Mouse (Mus musculus) kidney, postnatal 0 days (tissue): ENCODE data around the gene Exosc5. TPM values are rescaled to one million over a fixed set of nuclear protein-coding genes. Genes with fewer than 3 reads are reported as not detected.

Experiments used
- ATAC-seq: fragments of 200-750 bp; cut with Nextera tagmentation; replicated peaks from 2 replicates; pipeline ENCODE4 v1.8.0; 2017; ENCODE audit warnings: low read depth, moderate number of reproducible peaks, moderate TSS enrichment, moderate library complexity; ENCODE audit not compliant: low FRiP score
- DNase-seq: peaks from one replicate; pipeline ENCODE4 v3.0.0-alpha.2; 2016; ENCODE audit warnings: low spot score
- H3K27ac ChIP-seq: fragments of 300-500 bp; sonication (generic); 2 replicates; pipeline ENCODE4 v1.5.1; 2014; ENCODE audit warnings: mild to moderate bottlenecking
- H3K27me3 ChIP-seq: fragments of 300-500 bp; sonication (generic); 2 replicates; pipeline ENCODE4 v1.6.1; 2014; ENCODE audit warnings: low read length, mixed read lengths; ENCODE audit not compliant: insufficient read depth
- H3K36me3 ChIP-seq: fragments of 300-500 bp; sonication (generic); 2 replicates; pipeline ENCODE4 v1.6.1; 2014; ENCODE audit warnings: low read length, mixed read lengths; ENCODE audit not compliant: insufficient read depth
- H3K4me1 ChIP-seq: fragments of 300-500 bp; sonication (generic); replicated peaks from 2 replicates; pipeline ENCODE4 v1.6.1; 2014; ENCODE audit warnings: antibody characterized with exemption, low read length, mixed read lengths; ENCODE audit not compliant: insufficient read depth
- H3K4me2 ChIP-seq: fragments of 300-500 bp; sonication (generic); 2 replicates; pipeline ENCODE4 v1.6.1; 2014; ENCODE audit warnings: mild to moderate bottlenecking, low read length, moderate library complexity, mixed read lengths
- H3K4me3 ChIP-seq: fragments of 300-500 bp; sonication (generic); replicated peaks from 2 replicates; pipeline ENCODE4 v1.5.1; 2014; ENCODE audit warnings: low read depth, low read length
- H3K9ac ChIP-seq: fragments of 300-500 bp; sonication (generic); 2 replicates; pipeline ENCODE4 v1.6.1; 2014; ENCODE audit warnings: low read depth, low read length
- H3K9me3 ChIP-seq: fragments of 300-500 bp; sonication (generic); replicated peaks from 2 replicates; pipeline ENCODE4 v1.6.1; 2016; ENCODE audit warnings: low read length, inconsistent platforms, mixed read lengths
- CTCF ChIP-seq: IDR thresholded peaks from 2 replicates; pipeline ENCODE4 v1.5.1; 2016; ENCODE audit warnings: antibody characterized with exemption, low read depth, mild to moderate bottlenecking, moderate library complexity
- WGBS: fragments of 180-500 bp; shearing (Covaris S2); extraction: QIAGEN DNeasy Blood & Tissue Kit; methylation state at CpG from one replicate; pipeline ENCODE4 v1.1.7; 2014; 5-methylcytosine and 5-hydroxymethylcytosine counted together
- polyA plus RNA-seq: library from polyadenylated mRNA; unstranded; fragments of >200 nt; fragmentation: Nextera tagmentation; extraction: Ambion mirVana; gene quantifications from 2 replicates; pipeline ENCODE4 v1.2.1, GENCODE M21; 2015

Exosc5 gene
- polyA plus RNA-seq, 1 experiment from 2014 or later: 76.8 TPM

DNA sequence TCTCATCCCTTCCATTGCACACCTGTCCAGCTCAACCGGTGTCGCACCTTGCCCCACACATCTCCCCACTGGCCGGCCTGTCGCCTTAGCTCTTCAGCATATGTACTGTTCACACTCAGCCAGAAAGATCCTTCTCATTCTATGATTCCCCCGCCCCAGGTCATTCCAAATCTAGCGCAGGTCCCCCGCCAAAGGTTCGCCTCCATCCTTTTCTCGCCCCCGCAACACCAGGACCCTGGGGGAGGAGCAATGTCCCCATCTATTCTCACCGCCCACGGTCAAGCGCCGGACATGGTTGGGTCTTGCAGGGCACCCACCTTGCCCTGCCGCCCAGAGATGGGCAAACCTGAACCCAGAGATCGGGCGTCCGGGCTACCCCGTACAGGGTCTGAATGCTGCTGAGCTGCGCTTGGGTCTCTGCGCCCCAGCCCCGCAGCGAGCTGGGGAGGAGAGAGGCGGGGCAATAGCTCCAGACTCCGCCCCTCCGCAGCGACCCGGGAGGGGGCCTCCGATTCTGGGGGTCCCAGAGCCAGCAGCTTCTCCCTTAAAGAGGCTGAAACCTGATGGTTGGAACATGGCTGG is 15.8 kb downstream of the Exosc5 start, which contains the start of gene Tmem91:
Gene Tmem91, minus strand, starts transcription at position 448 of the 582 bp plus-strand sequence.
- DNase-seq: no peak
- Histone ChIP-seq H3K4me2 (peak within 1 kb of the TSS; percentile 58), H3K4me3 (peak within 1 kb of the TSS; percentile 27), H3K36me3 (no peaks in the 10 kb centered on the region), H3K27ac (no peak within 1 kb of the TSS), H3K27me3 (no peaks in the 10 kb centered on the region), H3K9me3 (no peaks in the 10 kb centered on the region), H3K4me1 (no peaks in the 10 kb centered on the region), H3K9ac (peak within 1 kb of the TSS; percentile 23; the same call in 1 of the 2 replicates)
- 4% methylated on average over 29 of the region's 29 CpGs for WGBS
- no peak for ATAC-seq
- TF ChIP-seq CTCF: no peak

DNA sequence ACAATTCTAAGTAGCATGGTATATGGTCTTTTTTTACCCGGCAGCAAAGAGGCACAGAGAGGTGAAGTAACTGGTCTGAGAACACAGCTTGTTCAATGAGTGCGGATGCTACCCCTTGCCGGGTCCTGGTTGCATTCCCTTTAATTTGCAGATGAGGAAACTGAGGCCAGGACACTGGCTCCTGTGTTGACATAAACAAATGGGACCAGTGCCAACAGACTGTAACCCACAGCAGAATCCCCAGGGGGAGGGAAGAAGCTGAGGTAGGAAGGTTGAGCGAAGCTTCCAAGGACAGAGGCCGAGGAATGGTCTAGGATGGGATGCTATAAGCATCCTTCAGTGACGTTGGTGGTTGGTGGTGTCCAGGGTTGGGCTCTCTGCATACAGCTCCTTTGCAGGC is 16.4 kb downstream of the Exosc5 start:
- Histone ChIP-seq H3K9ac (no peak overlapping the region), H3K27me3 (no peaks in the 10 kb centered on the region), H3K4me3 (peak overlapping the region; percentile 27; the same call in 1 of the 2 replicates)

DNA sequence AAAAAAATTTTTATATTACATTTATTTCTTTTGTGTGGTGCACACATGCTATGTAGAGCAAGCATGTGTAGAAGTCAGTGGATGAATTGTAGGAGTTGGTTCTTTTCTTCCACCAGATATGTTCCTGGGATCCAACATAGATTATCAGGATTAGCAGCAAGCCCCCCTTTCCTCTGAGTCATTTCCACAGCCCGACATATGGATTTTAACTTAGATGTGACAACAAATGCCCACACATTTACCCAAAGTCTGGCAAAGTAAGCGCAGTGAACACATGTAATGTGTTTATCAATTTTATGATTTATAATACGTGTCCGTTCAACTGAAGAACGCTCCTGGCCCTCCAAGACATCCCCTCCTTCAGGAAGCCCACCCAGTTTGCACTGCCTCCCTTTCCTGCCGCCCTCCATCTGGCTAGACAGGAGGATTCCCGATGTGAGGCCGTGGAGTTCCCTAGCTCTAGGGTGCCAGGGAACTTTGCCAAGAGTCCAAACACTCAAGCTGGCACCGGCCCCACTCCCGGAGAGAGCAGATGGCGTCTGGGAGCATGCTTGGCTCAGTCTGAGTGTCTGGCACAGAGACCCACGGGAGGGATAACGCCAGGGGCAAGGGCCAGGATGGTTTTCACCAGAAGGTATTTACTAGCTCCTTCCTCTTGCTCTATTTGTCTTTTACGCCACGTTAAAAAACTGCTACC is 17.3 kb downstream of the Exosc5 start:
- TF ChIP-seq CTCF: no peak
- no peak for ATAC-seq
- Histone ChIP-seq H3K36me3 (no peaks in the 10 kb centered on the region), H3K9ac (no peak overlapping the region), H3K4me1 (0 out of 2 replicates have a peak, but pooled peaks cover 2% of the 10 kb centered on the region), H3K27me3 (no peaks in the 10 kb centered on the region), H3K27ac (no peak overlapping the region), H3K4me3 (no peak overlapping the region), H3K9me3 (no peaks in the 10 kb centered on the region), H3K4me2 (no peak overlapping the region)
- DNase-seq: no peak
- WGBS: 62% methylated on average over 15 of the region's 15 CpGs

More for the DNA sequence above, 16.4 kb downstream of the Exosc5 start:
- Histone ChIP-seq H3K4me1 (no peaks in the 10 kb centered on the region), H3K4me2 (no peak overlapping the region; the same call in 1 of the 2 replicates), H3K36me3 (no peaks in the 10 kb centered on the region), H3K27ac (no peak overlapping the region), H3K9me3 (no peaks in the 10 kb centered on the region)
- ATAC-seq (no peak), DNase-seq (no peak)
- TF ChIP-seq CTCF: no peak
- WGBS: 50% methylated on average over 6 of the region's 6 CpGs

DNA sequence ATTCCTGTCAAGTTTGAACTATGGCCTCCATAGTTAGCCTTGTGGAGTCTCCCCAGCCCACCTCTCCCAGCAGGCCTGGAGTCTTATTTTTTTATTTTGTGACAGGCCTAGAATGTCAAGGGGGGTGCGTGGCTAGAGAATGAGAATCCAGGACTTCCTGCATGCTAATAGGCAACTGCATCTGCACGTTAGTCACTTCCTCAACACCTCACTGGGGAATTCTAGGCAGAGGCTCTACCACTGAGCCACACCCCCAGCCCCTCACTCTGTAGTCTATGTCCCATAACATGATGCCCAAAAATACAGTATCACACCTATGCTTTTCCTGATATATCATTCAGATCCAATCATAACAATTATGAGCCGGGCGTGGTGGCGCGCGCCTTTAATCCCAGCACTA is 18.0 kb downstream of the Exosc5 start:
- H3K9me3 ChIP-seq: no peaks in the 10 kb centered on the region
- ATAC-seq: no peak
- H3K36me3 ChIP-seq: no peaks in the 10 kb centered on the region
- WGBS: 90% methylated on average over 7 of the region's 7 CpGs
- no peak overlapping the region for H3K27ac ChIP-seq
- no peak for TF ChIP-seq CTCF
- 0 out of 2 replicates have a peak, but pooled peaks cover 4% of the 10 kb centered on the region for H3K4me1 ChIP-seq
- H3K4me2 ChIP-seq: no peak overlapping the region
- H3K9ac ChIP-seq: no peak overlapping the region
- DNase-seq: no peak
- H3K27me3 ChIP-seq: no peaks in the 10 kb centered on the region
- H3K4me3 ChIP-seq: no peak overlapping the region

DNA sequence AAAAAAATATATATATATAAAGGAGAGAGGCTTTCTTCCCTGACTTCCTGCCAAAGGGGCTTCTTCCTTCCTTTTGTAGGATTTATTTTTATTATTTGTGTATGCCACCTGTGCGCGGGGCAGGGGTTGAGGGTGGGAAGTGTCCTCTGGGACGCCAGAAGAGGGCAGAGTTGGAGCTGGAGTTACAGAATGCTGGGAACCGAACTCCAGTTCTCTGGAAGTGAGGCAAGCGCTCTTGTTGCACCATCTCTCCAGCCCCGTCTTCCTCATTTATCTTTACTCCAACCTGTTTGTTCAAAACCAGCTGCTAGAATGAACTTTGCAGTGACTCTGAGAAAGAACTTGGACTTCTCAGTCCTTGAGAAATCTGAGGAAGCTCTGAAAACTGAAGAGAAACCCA is 21.0 kb downstream of the Exosc5 start:
- no peak for ATAC-seq
- WGBS: 8% methylated on average over 6 of the region's 6 CpGs

DNA sequence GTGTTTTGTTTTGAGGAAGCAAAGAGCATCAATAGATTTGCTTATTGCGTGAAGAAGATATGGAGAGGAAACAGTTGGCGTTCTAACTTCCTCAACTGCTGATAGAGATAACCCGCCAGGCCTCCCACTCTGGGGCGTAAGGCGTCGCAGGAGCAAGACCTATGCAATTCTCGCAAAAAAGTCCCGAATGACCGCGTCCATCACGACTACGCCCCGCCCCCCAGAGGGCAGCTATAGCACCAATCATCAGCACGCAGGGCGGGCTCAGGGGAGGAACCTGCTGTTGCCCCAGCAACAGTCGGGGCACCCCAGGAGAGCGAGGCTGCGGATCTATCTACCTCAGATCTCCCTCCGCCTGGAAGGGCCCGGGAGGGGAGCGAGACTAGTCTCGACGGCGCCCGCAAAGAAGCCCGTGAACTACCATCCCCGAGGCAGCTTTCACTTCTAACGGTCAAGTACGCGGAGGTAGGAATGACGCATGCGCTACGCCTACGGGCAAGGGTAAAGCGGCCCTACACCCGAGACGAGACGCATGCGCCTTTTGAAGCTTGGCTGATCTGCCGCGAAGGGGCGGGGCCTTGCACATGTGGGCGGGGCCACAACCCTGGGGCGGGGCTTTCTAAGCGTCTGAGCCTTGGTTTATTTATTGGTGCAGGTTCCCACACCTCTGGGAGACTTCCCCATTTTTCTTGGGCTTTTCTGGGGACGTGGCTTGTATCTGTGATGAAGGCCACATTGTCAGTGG is 21.7 kb downstream of the Exosc5 start, which contains the start of gene B9d2:
Gene B9d2, plus strand, starts transcription at position 267 of the 745 bp plus-strand sequence.
- peak; percentile 17; the same call in 1 of the 2 replicates for TF ChIP-seq CTCF
- under 1% methylated on average over 46 of the region's 46 CpGs for WGBS
- DNase-seq (peak; percentile 98), ATAC-seq (peak; percentile 97)
- H3K27me3 ChIP-seq: no peaks in the 10 kb centered on the region
- peak within 1 kb of the TSS; percentile 57 for H3K9ac ChIP-seq
- no peaks in the 10 kb centered on the region for H3K36me3 ChIP-seq
- peak within 1 kb of the TSS; percentile 50 for H3K4me2 ChIP-seq
- H3K4me1 ChIP-seq: 0 out of 2 replicates have a peak, but pooled peaks cover 4% of the 10 kb centered on the region
- H3K4me3 ChIP-seq: peak within 1 kb of the TSS; percentile 61
- no peaks in the 10 kb centered on the region for H3K9me3 ChIP-seq
- peak within 1 kb of the TSS; percentile 88 for H3K27ac ChIP-seq

More for the DNA sequence above, 21.0 kb downstream of the Exosc5 start:
- Histone ChIP-seq H3K27me3 (no peaks in the 10 kb centered on the region), H3K4me1 (0 out of 2 replicates have a peak, but pooled peaks cover 4% of the 10 kb centered on the region), H3K4me2 (peak overlapping the region; percentile 50), H3K9ac (0 out of 2 replicates have a peak overlapping the region, but pooled peaks have one; percentile 57), H3K9me3 (no peaks in the 10 kb centered on the region), H3K27ac (0 out of 2 replicates have a peak overlapping the region, but pooled peaks have one; percentile 88), H3K36me3 (no peaks in the 10 kb centered on the region), H3K4me3 (peak overlapping the region; percentile 61)
- peak; percentile 18 for DNase-seq
- no peak; the same call in 1 of the 2 replicates for TF ChIP-seq CTCF
